Mouse (Mus musculus) liver, postnatal 0 days (tissue): ENCODE data around the gene Rack1.

Source experiments
- CTCF ChIP-seq: sonication (generic); IDR thresholded peaks from 2 replicates; pipeline ENCODE4 v1.5.1; 2016; ENCODE audit warnings: antibody characterized with exemption, low read depth
- EP300 ChIP-seq: IDR thresholded peaks from 2 replicates; pipeline ENCODE4 v1.6.1; 2016; ENCODE audit warnings: antibody characterized with exemption, low read depth, mild to moderate bottlenecking

GRCm38 (mm10) chr11:48822768-48823512, 22.8 kb downstream of the Rack1 start:
- TF ChIP-seq CTCF: no peak
- TF ChIP-seq EP300: no peak
